Mouse (Mus musculus): ENCODE data around the gene Olfr1532-ps1. TPM values are rescaled to one million over a fixed set of nuclear protein-coding genes. Genes with fewer than 3 reads are reported as not detected.
"Not testable (repeated sequence)": the region's sequence is repeated elsewhere in the genome, so short reads cannot be mapped to it uniquely, and the experiment has no call there.

Gene Olfr1532-ps1
- not detected in 2 replicates for polyA plus RNA-seq (2016; fragmentation: Nextera tagmentation; extraction: Ambion mirVana)

GRCm38 (mm10) chr7:106907676-106908075, at the start of gene Olfr1532-ps1:
TSS of gene Olfr1532-ps1 (plus strand) at chr7:106908001.
- WGBS (ENCODE audit: insufficient replicate concordance), result 36% methylated on average over 2 of the region's 2 CpGs
- Histone ChIP-seq H3K9me3 (replicated peaks) (no peaks in the 10 kb centered on the region), H3K4me1 (no peaks in the 10 kb centered on the region), H3K27me3 (replicated peaks) (no peaks in the 10 kb centered on the region), H3K27ac (no peak within 1 kb of the TSS), H3K9ac (no peak within 1 kb of the TSS), H3K4me3 (no peak within 1 kb of the TSS), H3K36me3 (no peaks in the 10 kb centered on the region), H3K4me2 (no peak within 1 kb of the TSS)
- no peak for ATAC-seq

- Histone ChIP-seq H3K36me3 (no peaks in the 10 kb centered on the region), H3K27ac (no peak within 1 kb of the TSS), H3K4me1 (no peaks in the 10 kb centered on the region), H3K9me3 (replicated peaks) (no peaks in the 10 kb centered on the region), H3K4me3 (no peak within 1 kb of the TSS), H3K4me2 (no peak within 1 kb of the TSS), H3K9ac (no peak within 1 kb of the TSS), H3K27me3 (replicated peaks) (no peaks in the 10 kb centered on the region)
- no peak for ATAC-seq
Observed at GRCm38 (mm10) chr7:106862885-106863284, 44.9 kb upstream of the Olfr1532-ps1 start, which contains the start of gene Olfr704. TSS of gene Olfr704 (plus strand) at chr7:106863185.

- no peaks in the 10 kb centered on the region for H3K9me3 ChIP-seq (replicated peaks)
- WGBS (ENCODE audit: insufficient replicate concordance), result 58% methylated on average over 3 of the region's 3 CpGs
Observed at GRCm38 (mm10) chr7:106876791-106877190, 31.0 kb upstream of the Olfr1532-ps1 start, which contains the start of gene Olfr705. TSS of gene Olfr705 (minus strand) at chr7:106876891.

GRCm38 (mm10) chr7:106888062-106888461, 19.7 kb upstream of the Olfr1532-ps1 start, which contains the start of gene Olfr706:
TSS of gene Olfr706 (minus strand) at chr7:106888162.
- Histone ChIP-seq H3K4me2 (no peak within 1 kb of the TSS), H3K4me3 (no peak within 1 kb of the TSS), H3K9ac (no peak within 1 kb of the TSS), H3K4me1 (no peaks in the 10 kb centered on the region), H3K27ac (no peak within 1 kb of the TSS), H3K36me3 (no peaks in the 10 kb centered on the region), H3K27me3 (replicated peaks) (no peaks in the 10 kb centered on the region), H3K9me3 (replicated peaks) (no peaks in the 10 kb centered on the region)
- no peak for ATAC-seq
- WGBS (ENCODE audit: insufficient replicate concordance), result 59% methylated on average over 2 of the region's 2 CpGs

More at GRCm38 (mm10) chr7:106876791-106877190, 31.0 kb upstream of the Olfr1532-ps1 start, which contains the start of gene Olfr705:
- H3K27me3 ChIP-seq (replicated peaks), result no peaks in the 10 kb centered on the region
- no peaks in the 10 kb centered on the region for H3K4me1 ChIP-seq
- H3K27ac ChIP-seq, result no peak within 1 kb of the TSS
- ATAC-seq, result no peak
- no peak within 1 kb of the TSS for H3K9ac ChIP-seq
- no peak within 1 kb of the TSS for H3K4me3 ChIP-seq
- no peaks in the 10 kb centered on the region for H3K36me3 ChIP-seq
- no peak within 1 kb of the TSS for H3K4me2 ChIP-seq

- H3K4me3 ChIP-seq; H3K9ac ChIP-seq; H3K4me2 ChIP-seq; H3K27me3 ChIP-seq (replicated peaks); H3K9me3 ChIP-seq (replicated peaks); H3K27ac ChIP-seq; H3K36me3 ChIP-seq; ATAC-seq; H3K4me1 ChIP-seq: not testable (repeated sequence)
- 61% methylated on average over 3 of the region's 3 CpGs for WGBS (ENCODE audit: insufficient replicate concordance)
Observed at GRCm38 (mm10) chr7:106901141-106901540, 6.7 kb upstream of the Olfr1532-ps1 start, which contains the start of gene Olfr707. TSS of gene Olfr707 (minus strand) at chr7:106901241.

- not testable (repeated sequence) for H3K27ac ChIP-seq; H3K9me3 ChIP-seq (replicated peaks); H3K4me3 ChIP-seq; H3K36me3 ChIP-seq; H3K9ac ChIP-seq; H3K4me2 ChIP-seq; ATAC-seq; H3K27me3 ChIP-seq (replicated peaks); H3K4me1 ChIP-seq
- 81% methylated on average over 7 of the region's 7 CpGs for WGBS (ENCODE audit: insufficient replicate concordance)
Observed at GRCm38 (mm10) chr7:106920961-106921360, 13.2 kb downstream of the Olfr1532-ps1 start.

- Histone ChIP-seq H3K9ac (no peak within 1 kb of the TSS), H3K9me3 (replicated peaks) (no peaks in the 10 kb centered on the region), H3K27me3 (replicated peaks) (no peaks in the 10 kb centered on the region), H3K27ac (no peak within 1 kb of the TSS), H3K36me3 (no peaks in the 10 kb centered on the region), H3K4me3 (no peak within 1 kb of the TSS), H3K4me1 (no peaks in the 10 kb centered on the region), H3K4me2 (no peak within 1 kb of the TSS)
- ATAC-seq, result no peak
Observed at GRCm38 (mm10) chr7:106932119-106932518, 24.3 kb downstream of the Olfr1532-ps1 start, which contains the start of gene Olfr709-ps1. TSS of gene Olfr709-ps1 (minus strand) at chr7:106932219.

GRCm38 (mm10) chr7:106948212-106948611, 40.4 kb downstream of the Olfr1532-ps1 start, which contains the start of gene Olfr710:
TSS of gene Olfr710 (minus strand) at chr7:106948312.
- no peaks in the 10 kb centered on the region for H3K27me3 ChIP-seq (replicated peaks)
- WGBS (ENCODE audit: insufficient replicate concordance), result 68% methylated on average over 3 of the region's 3 CpGs
- no peak within 1 kb of the TSS for H3K27ac ChIP-seq
- H3K4me3 ChIP-seq, result no peak within 1 kb of the TSS
- no peaks in the 10 kb centered on the region for H3K36me3 ChIP-seq
- no peaks in the 10 kb centered on the region for H3K9me3 ChIP-seq (replicated peaks)
- no peak within 1 kb of the TSS for H3K9ac ChIP-seq
- no peak for ATAC-seq
- H3K4me1 ChIP-seq, result no peaks in the 10 kb centered on the region
- H3K4me2 ChIP-seq, result no peak within 1 kb of the TSS

GRCm38 (mm10) chr7:106963837-106964236, 56.0 kb downstream of the Olfr1532-ps1 start, which contains the start of gene Olfr6:
TSS of gene Olfr6 (minus strand) at chr7:106963937.
- Histone ChIP-seq H3K4me2 (no peak within 1 kb of the TSS), H3K4me1 (no peaks in the 10 kb centered on the region), H3K4me3 (no peak within 1 kb of the TSS), H3K9ac (no peak within 1 kb of the TSS), H3K27ac (no peak within 1 kb of the TSS), H3K9me3 (replicated peaks) (no peaks in the 10 kb centered on the region), H3K36me3 (no peaks in the 10 kb centered on the region), H3K27me3 (replicated peaks) (no peaks in the 10 kb centered on the region)
- ATAC-seq, result no peak
- 57% methylated on average over 1 of the region's 1 CpGs for WGBS (ENCODE audit: insufficient replicate concordance)

Other genes with a start within 250 kb of the Olfr1532-ps1 start
- not detected in 2 replicates for gene Olfr693, start 227.4 kb upstream of the Olfr1532-ps1 start, polyA plus RNA-seq (2016; fragmentation: Nextera tagmentation; extraction: Ambion mirVana)
- gene Olfr694, start 216.2 kb upstream of the Olfr1532-ps1 start, polyA plus RNA-seq (2016; fragmentation: Nextera tagmentation; extraction: Ambion mirVana), result not detected in 2 replicates
- not detected in 2 replicates for gene Olfr695, start 191.6 kb upstream of the Olfr1532-ps1 start, polyA plus RNA-seq (2016; fragmentation: Nextera tagmentation; extraction: Ambion mirVana)
- gene Olfr697, start 165.6 kb upstream of the Olfr1532-ps1 start, polyA plus RNA-seq (2016; fragmentation: Nextera tagmentation; extraction: Ambion mirVana), result not detected in 2 replicates
- not detected in 2 replicates for gene Olfr698, start 152.6 kb upstream of the Olfr1532-ps1 start, polyA plus RNA-seq (2016; fragmentation: Nextera tagmentation; extraction: Ambion mirVana)
- not detected in 2 replicates for gene Olfr699, start 114.8 kb upstream of the Olfr1532-ps1 start, polyA plus RNA-seq (2016; fragmentation: Nextera tagmentation; extraction: Ambion mirVana)
- gene Olfr700, start 99.2 kb upstream of the Olfr1532-ps1 start, polyA plus RNA-seq (2016; fragmentation: Nextera tagmentation; extraction: Ambion mirVana), result not detected in 2 replicates
- 0.02 TPM in 1 of 2 replicates, not detected in the other for gene Olfr701, start 93.9 kb upstream of the Olfr1532-ps1 start, polyA plus RNA-seq (2016; fragmentation: Nextera tagmentation; extraction: Ambion mirVana)
- not detected in 2 replicates for gene Olfr702, start 74.1 kb upstream of the Olfr1532-ps1 start, polyA plus RNA-seq (2016; fragmentation: Nextera tagmentation; extraction: Ambion mirVana)
- not detected in 2 replicates for gene Olfr703, start 64.6 kb upstream of the Olfr1532-ps1 start, polyA plus RNA-seq (2016; fragmentation: Nextera tagmentation; extraction: Ambion mirVana)
- gene Olfr704, start 44.8 kb upstream of the Olfr1532-ps1 start, polyA plus RNA-seq (2016; fragmentation: Nextera tagmentation; extraction: Ambion mirVana), result not detected in 2 replicates
- not detected in 2 replicates for gene Olfr705, start 31.1 kb upstream of the Olfr1532-ps1 start, polyA plus RNA-seq (2016; fragmentation: Nextera tagmentation; extraction: Ambion mirVana)
- not detected in 2 replicates for gene Olfr706, start 19.8 kb upstream of the Olfr1532-ps1 start, polyA plus RNA-seq (2016; fragmentation: Nextera tagmentation; extraction: Ambion mirVana)
- not detected in 2 replicates for gene Olfr707, start 6.8 kb upstream of the Olfr1532-ps1 start, polyA plus RNA-seq (2016; fragmentation: Nextera tagmentation; extraction: Ambion mirVana)
- gene Olfr709-ps1, start 24.2 kb downstream of the Olfr1532-ps1 start, polyA plus RNA-seq (2016; fragmentation: Nextera tagmentation; extraction: Ambion mirVana), result not detected in 2 replicates
- gene Olfr710, start 40.3 kb downstream of the Olfr1532-ps1 start, polyA plus RNA-seq (2016; fragmentation: Nextera tagmentation; extraction: Ambion mirVana), result not detected in 2 replicates
- not detected in 2 replicates for gene Olfr6, start 55.9 kb downstream of the Olfr1532-ps1 start, polyA plus RNA-seq (2016; fragmentation: Nextera tagmentation; extraction: Ambion mirVana)
- not detected in 2 replicates for gene Olfr711, start 67.5 kb downstream of the Olfr1532-ps1 start, polyA plus RNA-seq (2016; fragmentation: Nextera tagmentation; extraction: Ambion mirVana)
- gene Olfr2, start 98.1 kb downstream of the Olfr1532-ps1 start, polyA plus RNA-seq (2016; fragmentation: Nextera tagmentation; extraction: Ambion mirVana), result not detected in 2 replicates
- gene Olfr713, start 123.2 kb downstream of the Olfr1532-ps1 start, polyA plus RNA-seq (2016; fragmentation: Nextera tagmentation; extraction: Ambion mirVana), result not detected in 2 replicates
- gene Olfr714, start 163.0 kb downstream of the Olfr1532-ps1 start, polyA plus RNA-seq (2016; fragmentation: Nextera tagmentation; extraction: Ambion mirVana), result not detected in 2 replicates
- gene Olfr17, start 185.2 kb downstream of the Olfr1532-ps1 start, polyA plus RNA-seq (2016; fragmentation: Nextera tagmentation; extraction: Ambion mirVana), result not detected in 2 replicates
- gene Olfr715b, start 202.4 kb downstream of the Olfr1532-ps1 start, polyA plus RNA-seq (2016; fragmentation: Nextera tagmentation; extraction: Ambion mirVana), result not detected in 2 replicates
- not detected in 2 replicates for gene Olfr715, start 223.1 kb downstream of the Olfr1532-ps1 start, polyA plus RNA-seq (2016; fragmentation: Nextera tagmentation; extraction: Ambion mirVana)
- not detected in 2 replicates for gene Olfr716, start 230.3 kb downstream of the Olfr1532-ps1 start, polyA plus RNA-seq (2016; fragmentation: Nextera tagmentation; extraction: Ambion mirVana)

Data from liver, embryonic 12.5 days (tissue).